Mouse (Mus musculus): Measurements from ENCODE around the gene Acvrl1. TPM values are rescaled to one million over a fixed set of nuclear protein-coding genes. Genes with fewer than 3 reads are reported as not detected.

The Acvrl1 gene
- polyA plus RNA-seq, 1 experiment: 35.5 TPM

GRCm38 (mm10) chr15:101160591-101160990, 32.3 kb downstream of the Acvrl1 start:
- Histone ChIP-seq H3K36me3 (ENCODE audit: control insufficient read depth, insufficient read depth, low read length) (no peaks in the 10 kb centered on the region), H3K4me3 (ENCODE audit: low read depth, low read length) (no peak overlapping the region), H3K4me1 (ENCODE audit: control insufficient read depth, insufficient read depth, insufficient read length, low read length) (peaks cover 14% of the 10 kb centered on the region), H3K27ac (ENCODE audit: insufficient read depth, low read depth, low read length) (no peak overlapping the region), H3K27me3 (ENCODE audit: control insufficient read depth, insufficient read depth, low read length) (no peaks in the 10 kb centered on the region)
- WGBS: 83% methylated on average over 7 of the region's 7 CpGs
- no peak for TF ChIP-seq POLR2A (IDR thresholded peaks at IDR 0.05; ENCODE audit: low read depth, low read length)
- TF ChIP-seq CTCF (IDR thresholded peaks at IDR 0.05; ENCODE audit: extremely low read depth, insufficient read length, insufficient replicate concordance, low read depth, low read length): no peak

GRCm38 (mm10) chr15:101161534-101161933, 33.2 kb downstream of the Acvrl1 start:
- Histone ChIP-seq H3K27me3 (ENCODE audit: control insufficient read depth, insufficient read depth, low read length) (no peaks in the 10 kb centered on the region), H3K27ac (ENCODE audit: insufficient read depth, low read depth, low read length) (peak overlapping the region; percentile 20), H3K4me1 (ENCODE audit: control insufficient read depth, insufficient read depth, insufficient read length, low read length) (peaks cover 20% of the 10 kb centered on the region), H3K4me3 (ENCODE audit: low read depth, low read length) (no peak overlapping the region), H3K36me3 (ENCODE audit: control insufficient read depth, insufficient read depth, low read length) (no peaks in the 10 kb centered on the region)
- TF ChIP-seq POLR2A (IDR thresholded peaks at IDR 0.05; ENCODE audit: low read depth, low read length) (no peak), CTCF (IDR thresholded peaks at IDR 0.05; ENCODE audit: extremely low read depth, insufficient read length, insufficient replicate concordance, low read depth, low read length) (no peak)
- WGBS: 25% methylated on average over 7 of the region's 7 CpGs

- no peaks in the 10 kb centered on the region for H3K27me3 ChIP-seq (ENCODE audit: control insufficient read depth, insufficient read depth, low read length)
- H3K4me3 ChIP-seq (ENCODE audit: low read depth, low read length): peak overlapping the region; percentile 2; the same call in 1 of the 2 replicates
- H3K36me3 ChIP-seq (ENCODE audit: control insufficient read depth, insufficient read depth, low read length): no peaks in the 10 kb centered on the region
- TF ChIP-seq CTCF (IDR thresholded peaks at IDR 0.05; ENCODE audit: extremely low read depth, insufficient read length, insufficient replicate concordance, low read depth, low read length) (no peak), POLR2A (IDR thresholded peaks at IDR 0.05; ENCODE audit: low read depth, low read length) (no peak)
- no peak overlapping the region for H3K27ac ChIP-seq (ENCODE audit: insufficient read depth, low read depth, low read length)
- peaks cover 26% of the 10 kb centered on the region for H3K4me1 ChIP-seq (ENCODE audit: control insufficient read depth, insufficient read depth, insufficient read length, low read length)
- WGBS: 27% methylated on average over 15 of the region's 15 CpGs
Observed at GRCm38 (mm10) chr15:101163056-101163458, 34.7 kb downstream of the Acvrl1 start.

GRCm38 (mm10) chr15:101163854-101164253, 35.5 kb downstream of the Acvrl1 start:
- peak overlapping the region; percentile 31 for H3K4me3 ChIP-seq (ENCODE audit: low read depth, low read length)
- H3K36me3 ChIP-seq (ENCODE audit: control insufficient read depth, insufficient read depth, low read length): no peaks in the 10 kb centered on the region
- H3K27me3 ChIP-seq (ENCODE audit: control insufficient read depth, insufficient read depth, low read length): no peaks in the 10 kb centered on the region
- TF ChIP-seq CTCF (IDR thresholded peaks at IDR 0.05; ENCODE audit: extremely low read depth, insufficient read length, insufficient replicate concordance, low read depth, low read length) (no peak), POLR2A (IDR thresholded peaks at IDR 0.05; ENCODE audit: low read depth, low read length) (no peak)
- H3K27ac ChIP-seq (ENCODE audit: insufficient read depth, low read depth, low read length): peak overlapping the region; percentile 93
- H3K4me1 ChIP-seq (ENCODE audit: control insufficient read depth, insufficient read depth, insufficient read length, low read length): peaks cover 26% of the 10 kb centered on the region
- WGBS: 34% methylated on average over 5 of the region's 5 CpGs

- peak overlapping the region; percentile 31 for H3K4me3 ChIP-seq (ENCODE audit: low read depth, low read length)
- no peaks in the 10 kb centered on the region for H3K36me3 ChIP-seq (ENCODE audit: control insufficient read depth, insufficient read depth, low read length)
- H3K4me1 ChIP-seq (ENCODE audit: control insufficient read depth, insufficient read depth, insufficient read length, low read length): peaks cover 26% of the 10 kb centered on the region
- WGBS: 22% methylated on average over 5 of the region's 5 CpGs
- peak overlapping the region; percentile 93 for H3K27ac ChIP-seq (ENCODE audit: insufficient read depth, low read depth, low read length)
- H3K27me3 ChIP-seq (ENCODE audit: control insufficient read depth, insufficient read depth, low read length): no peaks in the 10 kb centered on the region
- TF ChIP-seq CTCF (IDR thresholded peaks at IDR 0.05; ENCODE audit: extremely low read depth, insufficient read length, insufficient replicate concordance, low read depth, low read length) (no peak), POLR2A (IDR thresholded peaks at IDR 0.05; ENCODE audit: low read depth, low read length) (no peak)
Observed at GRCm38 (mm10) chr15:101164291-101164690, 36.0 kb downstream of the Acvrl1 start.

GRCm38 (mm10) chr15:101165658-101166437, 37.5 kb downstream of the Acvrl1 start:
- no peaks in the 10 kb centered on the region for H3K27me3 ChIP-seq (ENCODE audit: control insufficient read depth, insufficient read depth, low read length)
- WGBS: 29% methylated on average over 16 of the region's 16 CpGs
- H3K27ac ChIP-seq (ENCODE audit: insufficient read depth, low read depth, low read length): peak overlapping the region; percentile 91
- TF ChIP-seq CTCF (IDR thresholded peaks at IDR 0.05; ENCODE audit: extremely low read depth, insufficient read length, insufficient replicate concordance, low read depth, low read length) (no peak), POLR2A (IDR thresholded peaks at IDR 0.05; ENCODE audit: low read depth, low read length) (no peak)
- H3K4me3 ChIP-seq (ENCODE audit: low read depth, low read length): 0 out of 2 replicates have a peak overlapping the region, but pooled peaks have one; percentile 18
- no peaks in the 10 kb centered on the region for H3K36me3 ChIP-seq (ENCODE audit: control insufficient read depth, insufficient read depth, low read length)
- peaks cover 24% of the 10 kb centered on the region for H3K4me1 ChIP-seq (ENCODE audit: control insufficient read depth, insufficient read depth, insufficient read length, low read length)

- 30% methylated on average over 11 of the region's 11 CpGs for WGBS
- TF ChIP-seq POLR2A (IDR thresholded peaks at IDR 0.05; ENCODE audit: low read depth, low read length) (no peak), CTCF (IDR thresholded peaks at IDR 0.05; ENCODE audit: extremely low read depth, insufficient read length, insufficient replicate concordance, low read depth, low read length) (no peak)
- Histone ChIP-seq H3K4me3 (ENCODE audit: low read depth, low read length) (peak overlapping the region; percentile 23; the same call in 1 of the 2 replicates), H3K4me1 (ENCODE audit: control insufficient read depth, insufficient read depth, insufficient read length, low read length) (peaks cover 21% of the 10 kb centered on the region; the same call in 1 of the 2 replicates), H3K27me3 (ENCODE audit: control insufficient read depth, insufficient read depth, low read length) (no peaks in the 10 kb centered on the region), H3K27ac (ENCODE audit: insufficient read depth, low read depth, low read length) (peak overlapping the region; percentile 60), H3K36me3 (ENCODE audit: control insufficient read depth, insufficient read depth, low read length) (no peaks in the 10 kb centered on the region)
Observed at GRCm38 (mm10) chr15:101167553-101167952, 39.2 kb downstream of the Acvrl1 start.
